Mouse (Mus musculus) megakaryocyte, embryonic 14.5 days (primary cell): ENCODE results near the gene Cdc16. TPM values are rescaled to one million over a fixed set of nuclear protein-coding genes. Genes with fewer than 3 reads are reported as not detected.

Source experiments
- H3K27me3 ChIP-seq: replicated peaks from 2 replicates; pipeline ENCODE3; 2012; ENCODE audit warnings: inconsistent platforms
- H3K36me3 ChIP-seq: replicated peaks from 2 replicates; pipeline ENCODE3; 2012; ENCODE audit warnings: low read length, inconsistent platforms, mixed read lengths
- H3K4me1 ChIP-seq: 2 replicates; pipeline ENCODE4 v1.6.1; 2012; ENCODE audit warnings: inconsistent platforms
- H3K4me3 ChIP-seq: replicated peaks from 2 replicates; pipeline ENCODE3; 2012; ENCODE audit warnings: moderate library complexity, mild to moderate bottlenecking, inconsistent platforms
- H3K9me3 ChIP-seq: 2 replicates; pipeline ENCODE4 v1.6.1; 2012; ENCODE audit warnings: inconsistent platforms
- FLI1 ChIP-seq: IDR thresholded peaks from 2 replicates; pipeline ENCODE4 v1.6.1; 2012; ENCODE audit warnings: low read length, inconsistent platforms, mixed read lengths
- GATA1 ChIP-seq: IDR thresholded peaks from 3 replicates; pipeline ENCODE4 v1.6.1; 2012; ENCODE audit warnings: mixed read lengths, low read length, inconsistent platforms, borderline replicate concordance
- polyA plus RNA-seq: library from polyadenylated mRNA; stranded (reverse); fragments of >175 nt; gene quantifications from 2 replicates; pipeline ENCODE4 v1.2.3, GENCODE M21; 2012; ENCODE audit warnings: low replicate concordance; ENCODE audit not compliant: insufficient read depth

Gene Cdc16
- polyA plus RNA-seq, 1 experiment = 10.6 TPM

DNA sequence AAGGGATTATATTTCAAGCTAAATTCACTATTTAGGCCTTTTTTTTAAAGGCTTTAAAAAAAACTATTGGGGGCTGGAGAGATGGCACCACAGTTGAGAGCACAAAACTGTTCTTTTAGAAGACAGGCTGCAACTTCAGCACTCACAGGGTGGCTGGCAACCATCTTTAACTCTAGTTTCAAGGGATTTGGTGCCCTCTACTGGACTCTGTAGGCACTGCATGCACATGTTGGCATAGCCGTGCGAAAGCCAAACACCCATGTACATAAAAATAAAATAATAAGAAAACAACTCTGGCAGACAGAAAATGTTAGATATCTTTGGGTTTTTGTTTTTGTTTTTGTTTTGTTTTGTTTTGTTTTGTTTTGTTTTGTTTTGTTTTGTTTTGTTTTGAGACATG, 3.8 kb upstream of the Cdc16 start:
- Histone ChIP-seq H3K9me3 (peaks cover 14% of the 10 kb centered on the region), H3K27me3 (no peaks in the 10 kb centered on the region), H3K4me3 (no peak overlapping the region), H3K4me1 (peaks cover 65% of the 10 kb centered on the region), H3K36me3 (peaks cover 9% of the 10 kb centered on the region)
- TF ChIP-seq GATA1 (no peak), FLI1 (no peak)

DNA sequence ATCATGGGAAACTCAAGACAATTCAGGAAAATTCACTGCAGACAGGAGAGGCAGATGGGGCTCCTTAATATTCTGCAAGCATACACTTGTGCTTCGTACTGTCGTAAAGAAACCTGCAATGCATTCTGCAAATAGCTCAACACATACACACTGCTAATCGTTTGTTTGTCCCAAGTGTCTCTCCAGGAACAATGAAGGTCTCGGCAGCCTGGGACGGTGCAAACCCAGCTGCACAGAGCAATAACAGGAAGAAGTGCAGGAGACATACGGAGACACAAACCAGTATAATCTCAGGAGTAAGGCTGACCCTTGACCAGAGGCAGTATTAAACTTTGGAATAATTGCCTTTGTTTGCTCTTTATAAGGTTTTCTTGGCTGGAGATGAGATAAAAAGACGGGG, 996 bp upstream of the Cdc16 start:
- no peak for TF ChIP-seq FLI1
- TF ChIP-seq GATA1 = no peak
- no peaks in the 10 kb centered on the region for H3K27me3 ChIP-seq
- peaks cover 61% of the 10 kb centered on the region for H3K4me1 ChIP-seq
- peaks cover 16% of the 10 kb centered on the region for H3K36me3 ChIP-seq
- H3K4me3 ChIP-seq = no peak overlapping the region
- H3K9me3 ChIP-seq = no peaks in the 10 kb centered on the region

DNA sequence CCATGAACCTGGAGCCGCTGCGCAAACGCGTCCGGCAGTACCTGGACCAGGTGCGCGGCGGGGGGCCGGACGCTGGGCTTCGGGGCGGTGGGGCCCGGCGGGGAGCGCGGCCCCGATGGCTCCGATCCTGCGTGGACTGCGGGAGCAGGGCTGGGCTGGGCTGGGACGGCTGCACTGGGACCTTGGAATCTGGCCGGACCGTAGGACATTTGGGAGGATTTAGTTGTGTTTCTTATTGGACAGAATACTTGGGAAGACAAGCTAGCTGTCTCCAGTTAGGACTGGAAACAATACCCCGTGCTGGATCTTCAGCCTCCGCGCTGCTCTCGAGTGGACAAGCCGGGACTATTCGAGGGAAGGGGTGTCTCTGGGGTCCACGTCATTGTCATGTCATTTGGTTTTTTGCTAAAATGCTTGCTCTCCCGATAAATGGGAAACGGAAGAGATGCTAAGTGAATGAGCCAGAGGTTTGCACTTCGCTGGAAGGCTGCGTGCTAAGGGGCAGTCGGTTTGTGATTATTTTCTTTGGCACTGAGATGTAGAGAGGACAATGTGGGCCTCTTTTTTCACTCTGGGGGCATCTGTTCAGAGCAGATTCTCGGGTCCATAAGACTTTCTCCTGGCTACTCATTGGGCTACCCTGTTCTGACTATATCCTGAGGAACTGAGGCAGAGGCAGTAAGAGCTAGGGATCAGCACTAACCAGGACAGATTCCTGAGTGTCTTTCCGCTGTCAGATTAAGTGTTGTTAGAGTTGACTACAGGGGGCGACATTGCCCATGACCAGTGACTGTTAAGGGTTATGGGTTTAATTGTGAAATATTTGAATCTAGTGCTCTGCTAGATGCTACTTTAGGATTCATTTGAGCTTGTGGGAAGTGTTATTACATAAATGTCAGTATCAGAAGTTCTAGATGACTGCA, 590 bp downstream of the Cdc16 start:
- TF ChIP-seq GATA1 (no peak), FLI1 (no peak)
- peak overlapping the region; percentile 98 for H3K4me3 ChIP-seq
- no peaks in the 10 kb centered on the region for H3K27me3 ChIP-seq
- peaks cover 48% of the 10 kb centered on the region for H3K4me1 ChIP-seq
- no peaks in the 10 kb centered on the region for H3K9me3 ChIP-seq
- peaks cover 32% of the 10 kb centered on the region for H3K36me3 ChIP-seq

GRCm38 (mm10) chr8:13769206-13769605, 11.7 kb downstream of the Cdc16 start:
- no peaks in the 10 kb centered on the region for H3K4me1 ChIP-seq
- no peaks in the 10 kb centered on the region for H3K27me3 ChIP-seq
- H3K9me3 ChIP-seq = no peaks in the 10 kb centered on the region
- TF ChIP-seq FLI1 = no peak
- TF ChIP-seq GATA1 = no peak
- H3K36me3 ChIP-seq = peaks cover 97% of the 10 kb centered on the region
- H3K4me3 ChIP-seq = no peak overlapping the region

GRCm38 (mm10) chr8:13780536-13780935, 23.1 kb downstream of the Cdc16 start:
- TF ChIP-seq FLI1 (no peak), GATA1 (no peak)
- Histone ChIP-seq H3K27me3 (no peaks in the 10 kb centered on the region), H3K4me3 (no peak overlapping the region), H3K4me1 (peaks cover 62% of the 10 kb centered on the region), H3K36me3 (peaks cover 69% of the 10 kb centered on the region), H3K9me3 (no peaks in the 10 kb centered on the region)

- TF ChIP-seq FLI1 (no peak; the same call in 1 of the 2 replicates), GATA1 (no peak)
- Histone ChIP-seq H3K4me1 (peaks cover 48% of the 10 kb centered on the region), H3K36me3 (peaks cover 53% of the 10 kb centered on the region), H3K4me3 (peak within 1 kb of the TSS; percentile 93), H3K27me3 (no peaks in the 10 kb centered on the region), H3K9me3 (no peaks in the 10 kb centered on the region)
These were observed 27.8 kb downstream of the Cdc16 start, which contains the start of gene Upf3a for GRCm38 (mm10) chr8:13785250-13785763. Gene Upf3a, plus strand, starts transcription at chr8:13785615.

- no peaks in the 10 kb centered on the region for H3K27me3 ChIP-seq
- no peaks in the 10 kb centered on the region for H3K9me3 ChIP-seq
- TF ChIP-seq FLI1 (no peak), GATA1 (no peak)
- H3K4me3 ChIP-seq = peak overlapping the region; percentile 93
- H3K36me3 ChIP-seq = peaks cover 48% of the 10 kb centered on the region
- peaks cover 43% of the 10 kb centered on the region for H3K4me1 ChIP-seq
These were observed 28.4 kb downstream of the Cdc16 start for GRCm38 (mm10) chr8:13785764-13786299.

- H3K27me3 ChIP-seq = no peaks in the 10 kb centered on the region
- peaks cover 17% of the 10 kb centered on the region for H3K4me1 ChIP-seq
- H3K9me3 ChIP-seq = no peaks in the 10 kb centered on the region
- H3K4me3 ChIP-seq = no peak overlapping the region
- TF ChIP-seq GATA1 (no peak), FLI1 (no peak)
- peaks cover 59% of the 10 kb centered on the region for H3K36me3 ChIP-seq
These were observed 32.1 kb downstream of the Cdc16 start for GRCm38 (mm10) chr8:13789606-13790005.

DNA sequence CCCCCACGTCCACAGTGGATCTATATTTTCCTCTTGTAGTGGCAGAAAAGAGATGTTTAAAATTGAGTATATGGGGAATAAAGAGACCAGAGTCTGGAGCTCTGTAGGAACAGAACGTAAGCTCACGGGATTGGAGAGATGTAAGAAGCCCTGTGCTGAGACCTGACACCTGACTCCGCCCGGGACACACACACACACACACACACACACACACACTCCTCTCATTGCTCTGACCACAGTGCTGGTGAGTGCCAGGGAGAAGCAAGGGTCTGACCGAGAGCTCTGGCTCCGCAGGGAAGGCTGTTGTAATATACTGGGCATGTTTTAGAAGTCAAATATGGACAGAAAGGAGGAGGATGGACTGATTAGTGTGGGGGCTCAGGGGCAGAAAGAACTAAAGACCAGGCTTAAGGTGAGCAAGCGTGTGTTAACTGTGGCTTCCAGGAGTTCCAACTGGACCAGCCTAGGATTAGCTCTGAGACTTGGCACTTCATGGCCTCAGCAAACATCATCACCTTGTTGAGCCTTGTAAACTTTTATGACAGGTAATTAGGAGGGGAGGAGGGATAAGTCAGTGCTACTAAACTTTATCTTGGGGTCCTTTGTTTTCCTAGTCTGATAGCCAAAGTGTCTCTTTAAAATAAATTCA, 35.7 kb downstream of the Cdc16 start:
- H3K27me3 ChIP-seq = no peaks in the 10 kb centered on the region
- peaks cover 83% of the 10 kb centered on the region for H3K36me3 ChIP-seq
- no peak for TF ChIP-seq FLI1
- no peaks in the 10 kb centered on the region for H3K4me1 ChIP-seq
- H3K4me3 ChIP-seq = no peak overlapping the region
- H3K9me3 ChIP-seq = no peaks in the 10 kb centered on the region

- Histone ChIP-seq H3K27me3 (no peaks in the 10 kb centered on the region), H3K4me3 (no peak overlapping the region), H3K9me3 (no peaks in the 10 kb centered on the region), H3K4me1 (no peaks in the 10 kb centered on the region), H3K36me3 (peaks cover 83% of the 10 kb centered on the region)
- TF ChIP-seq GATA1 = no peak
- no peak for TF ChIP-seq FLI1
These were observed 36.2 kb downstream of the Cdc16 start for GRCm38 (mm10) chr8:13793746-13794101.
